Mouse (Mus musculus): ENCODE results near the gene Zfp575. TPM values are rescaled to one million over a fixed set of nuclear protein-coding genes. Genes with fewer than 3 reads are reported as not detected.

The Zfp575 gene
- polyA plus RNA-seq, 1 experiment from 2014 or later, result 3.5 TPM

GRCm38 (mm10) chr7:24593621-24594308 is 6.3 kb upstream of the Zfp575 start:
- Histone ChIP-seq H3K27me3 (ENCODE audit: control insufficient read depth, insufficient read depth, low read length) (no peaks in the 10 kb centered on the region), H3K4me2 (ENCODE audit: low read depth, low read length) (peak overlapping the region; percentile 65), H3K36me3 (ENCODE audit: control insufficient read depth, insufficient read depth, low read length) (no peaks in the 10 kb centered on the region), H3K4me3 (replicated peaks; ENCODE audit: low read length) (peak overlapping the region; percentile 71), H3K9me3 (replicated peaks; ENCODE audit: control insufficient read depth, low read length) (no peaks in the 10 kb centered on the region), H3K9ac (ENCODE audit: low read length) (peak overlapping the region; percentile 83), H3K4me1 (ENCODE audit: control insufficient read depth, insufficient read depth, low read length) (peaks cover 7% of the 10 kb centered on the region), H3K27ac (ENCODE audit: low read length) (peak overlapping the region; percentile 48; the same call in 1 of the 2 replicates)
- WGBS, result 2% methylated on average over 39 of the region's 39 CpGs
- ATAC-seq (ENCODE audit: insufficient read depth, low FRiP score), result peak; percentile 91

- Histone ChIP-seq H3K9ac (ENCODE audit: low read length) (no peak overlapping the region), H3K27me3 (ENCODE audit: control insufficient read depth, insufficient read depth, low read length) (no peaks in the 10 kb centered on the region), H3K4me1 (ENCODE audit: control insufficient read depth, insufficient read depth, low read length) (peaks cover 7% of the 10 kb centered on the region), H3K36me3 (ENCODE audit: control insufficient read depth, insufficient read depth, low read length) (no peaks in the 10 kb centered on the region), H3K4me3 (replicated peaks; ENCODE audit: low read length) (no peak overlapping the region), H3K9me3 (replicated peaks; ENCODE audit: control insufficient read depth, low read length) (no peaks in the 10 kb centered on the region), H3K4me2 (ENCODE audit: low read depth, low read length) (no peak overlapping the region), H3K27ac (ENCODE audit: low read length) (no peak overlapping the region)
- WGBS, result 78% methylated on average over 6 of the region's 6 CpGs
- ATAC-seq (ENCODE audit: insufficient read depth, low FRiP score), result no peak
Measured at GRCm38 (mm10) chr7:24592781-24593180, 5.3 kb upstream of the Zfp575 start.

- H3K36me3 ChIP-seq (ENCODE audit: control insufficient read depth, insufficient read depth, low read length), result no peaks in the 10 kb centered on the region
- no peak overlapping the region for H3K9ac ChIP-seq (ENCODE audit: low read length)
- H3K9me3 ChIP-seq (replicated peaks; ENCODE audit: control insufficient read depth, low read length), result no peaks in the 10 kb centered on the region
- 52% methylated on average over 4 of the region's 4 CpGs for WGBS
- no peak overlapping the region for H3K4me2 ChIP-seq (ENCODE audit: low read depth, low read length)
- H3K4me3 ChIP-seq (replicated peaks; ENCODE audit: low read length), result no peak overlapping the region
- H3K27me3 ChIP-seq (ENCODE audit: control insufficient read depth, insufficient read depth, low read length), result no peaks in the 10 kb centered on the region
- no peak overlapping the region for H3K27ac ChIP-seq (ENCODE audit: low read length)
- no peak for ATAC-seq (ENCODE audit: insufficient read depth, low FRiP score)
- peaks cover 7% of the 10 kb centered on the region for H3K4me1 ChIP-seq (ENCODE audit: control insufficient read depth, insufficient read depth, low read length)
Measured at GRCm38 (mm10) chr7:24592163-24592562, 4.7 kb upstream of the Zfp575 start.

GRCm38 (mm10) chr7:24591735-24592134 is 4.3 kb upstream of the Zfp575 start:
- Histone ChIP-seq H3K27me3 (ENCODE audit: control insufficient read depth, insufficient read depth, low read length) (no peaks in the 10 kb centered on the region), H3K27ac (ENCODE audit: low read length) (no peak overlapping the region), H3K4me3 (replicated peaks; ENCODE audit: low read length) (no peak overlapping the region), H3K4me1 (ENCODE audit: control insufficient read depth, insufficient read depth, low read length) (peaks cover 7% of the 10 kb centered on the region), H3K36me3 (ENCODE audit: control insufficient read depth, insufficient read depth, low read length) (no peaks in the 10 kb centered on the region), H3K9me3 (replicated peaks; ENCODE audit: control insufficient read depth, low read length) (no peaks in the 10 kb centered on the region), H3K4me2 (ENCODE audit: low read depth, low read length) (no peak overlapping the region), H3K9ac (ENCODE audit: low read length) (no peak overlapping the region)
- WGBS, result 55% methylated on average over 5 of the region's 5 CpGs
- no peak for ATAC-seq (ENCODE audit: insufficient read depth, low FRiP score)

GRCm38 (mm10) chr7:24588336-24588735 is 895 bp upstream of the Zfp575 start:
- Histone ChIP-seq H3K9me3 (replicated peaks; ENCODE audit: control insufficient read depth, low read length) (no peaks in the 10 kb centered on the region), H3K27ac (ENCODE audit: low read length) (no peak overlapping the region), H3K4me1 (ENCODE audit: control insufficient read depth, insufficient read depth, low read length) (peaks cover 2% of the 10 kb centered on the region; the same call in 1 of the 2 replicates), H3K9ac (ENCODE audit: low read length) (no peak overlapping the region), H3K27me3 (ENCODE audit: control insufficient read depth, insufficient read depth, low read length) (peaks cover 4% of the 10 kb centered on the region), H3K4me3 (replicated peaks; ENCODE audit: low read length) (no peak overlapping the region), H3K4me2 (ENCODE audit: low read depth, low read length) (no peak overlapping the region), H3K36me3 (ENCODE audit: control insufficient read depth, insufficient read depth, low read length) (no peaks in the 10 kb centered on the region)
- WGBS, result 76% methylated on average over 13 of the region's 13 CpGs
- no peak for ATAC-seq (ENCODE audit: insufficient read depth, low FRiP score)

- ATAC-seq (ENCODE audit: insufficient read depth, low FRiP score), result peak; percentile 84
- Histone ChIP-seq H3K4me1 (ENCODE audit: control insufficient read depth, insufficient read depth, low read length) (peaks cover 2% of the 10 kb centered on the region; the same call in 1 of the 2 replicates), H3K4me2 (ENCODE audit: low read depth, low read length) (peak overlapping the region; percentile 69), H3K9me3 (replicated peaks; ENCODE audit: control insufficient read depth, low read length) (no peaks in the 10 kb centered on the region), H3K36me3 (ENCODE audit: control insufficient read depth, insufficient read depth, low read length) (no peaks in the 10 kb centered on the region), H3K27ac (ENCODE audit: low read length) (peak overlapping the region; percentile 75; the same call in 1 of the 2 replicates), H3K4me3 (replicated peaks; ENCODE audit: low read length) (peak overlapping the region; percentile 60), H3K9ac (ENCODE audit: low read length) (peak overlapping the region; percentile 80), H3K27me3 (ENCODE audit: control insufficient read depth, insufficient read depth, low read length) (peaks cover 4% of the 10 kb centered on the region)
- 9% methylated on average over 8 of the region's 8 CpGs for WGBS
Measured at GRCm38 (mm10) chr7:24586828-24587227, 613 bp downstream of the Zfp575 start.

GRCm38 (mm10) chr7:24585995-24586394 is 1.4 kb downstream of the Zfp575 start:
- ATAC-seq (ENCODE audit: insufficient read depth, low FRiP score), result no peak
- Histone ChIP-seq H3K4me3 (replicated peaks; ENCODE audit: low read length) (no peak overlapping the region), H3K9ac (ENCODE audit: low read length) (no peak overlapping the region), H3K27me3 (ENCODE audit: control insufficient read depth, insufficient read depth, low read length) (peaks cover 4% of the 10 kb centered on the region), H3K4me2 (ENCODE audit: low read depth, low read length) (no peak overlapping the region), H3K27ac (ENCODE audit: low read length) (no peak overlapping the region), H3K4me1 (ENCODE audit: control insufficient read depth, insufficient read depth, low read length) (peaks cover 2% of the 10 kb centered on the region; the same call in 1 of the 2 replicates), H3K36me3 (ENCODE audit: control insufficient read depth, insufficient read depth, low read length) (no peaks in the 10 kb centered on the region), H3K9me3 (replicated peaks; ENCODE audit: control insufficient read depth, low read length) (no peaks in the 10 kb centered on the region)
- 56% methylated on average over 16 of the region's 16 CpGs for WGBS

- no peak overlapping the region for H3K4me3 ChIP-seq (replicated peaks; ENCODE audit: low read length)
- no peak overlapping the region for H3K9ac ChIP-seq (ENCODE audit: low read length)
- no peak overlapping the region for H3K27ac ChIP-seq (ENCODE audit: low read length)
- peaks cover 2% of the 10 kb centered on the region; the same call in 1 of the 2 replicates for H3K4me1 ChIP-seq (ENCODE audit: control insufficient read depth, insufficient read depth, low read length)
- peaks cover 4% of the 10 kb centered on the region for H3K27me3 ChIP-seq (ENCODE audit: control insufficient read depth, insufficient read depth, low read length)
- 88% methylated on average over 6 of the region's 6 CpGs for WGBS
- no peak for ATAC-seq (ENCODE audit: insufficient read depth, low FRiP score)
- H3K9me3 ChIP-seq (replicated peaks; ENCODE audit: control insufficient read depth, low read length), result no peaks in the 10 kb centered on the region
- no peak overlapping the region for H3K4me2 ChIP-seq (ENCODE audit: low read depth, low read length)
- H3K36me3 ChIP-seq (ENCODE audit: control insufficient read depth, insufficient read depth, low read length), result no peaks in the 10 kb centered on the region
Measured at GRCm38 (mm10) chr7:24584876-24585275, 2.6 kb downstream of the Zfp575 start.

GRCm38 (mm10) chr7:24577811-24578210 is 9.6 kb downstream of the Zfp575 start:
- Histone ChIP-seq H3K4me3 (replicated peaks; ENCODE audit: low read length) (no peak overlapping the region), H3K36me3 (ENCODE audit: control insufficient read depth, insufficient read depth, low read length) (no peaks in the 10 kb centered on the region), H3K4me2 (ENCODE audit: low read depth, low read length) (no peak overlapping the region), H3K27me3 (ENCODE audit: control insufficient read depth, insufficient read depth, low read length) (no peaks in the 10 kb centered on the region), H3K9ac (ENCODE audit: low read length) (no peak overlapping the region), H3K27ac (ENCODE audit: low read length) (no peak overlapping the region), H3K4me1 (ENCODE audit: control insufficient read depth, insufficient read depth, low read length) (no peaks in the 10 kb centered on the region), H3K9me3 (replicated peaks; ENCODE audit: control insufficient read depth, low read length) (no peaks in the 10 kb centered on the region)
- WGBS, result 93% methylated on average over 10 of the region's 10 CpGs
- ATAC-seq (ENCODE audit: insufficient read depth, low FRiP score), result no peak
